Mouse (Mus musculus): ENCODE results near the gene Matn1.

DNA sequence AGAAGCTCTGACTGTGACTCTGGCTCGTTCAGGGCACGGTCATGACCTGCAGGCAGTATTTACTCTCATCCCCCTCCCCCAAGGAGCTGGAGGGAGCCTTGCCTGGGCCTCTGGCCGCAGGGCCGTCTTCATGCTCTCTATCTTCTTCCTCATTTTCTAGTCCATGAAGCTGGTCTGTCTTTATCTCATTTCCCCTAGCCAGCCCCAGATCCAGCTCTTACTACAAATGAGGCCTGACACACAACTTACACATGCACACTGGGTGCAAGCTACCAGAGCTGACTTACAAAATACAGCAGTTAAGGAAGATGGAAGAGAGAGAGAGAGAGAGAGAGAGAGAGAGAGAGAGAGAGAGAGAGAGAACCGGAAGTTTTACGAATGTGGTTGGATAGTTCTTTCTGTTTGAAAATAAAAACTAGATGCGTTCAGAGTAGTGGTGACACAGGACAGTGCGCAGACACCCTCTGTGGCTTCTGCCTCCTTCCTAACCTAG lies 41.9 kb upstream of the Matn1 start:
- TF ChIP-seq POLR2A (IDR thresholded peaks at IDR 0.05; ENCODE audit: low read depth, low read length) (no peak), CTCF (IDR thresholded peaks at IDR 0.05; ENCODE audit: extremely low read depth, insufficient read depth, insufficient read length, insufficient replicate concordance) (no peak)
